ENCODE assay signal across 18 mouse cellular contexts in the genomic region with DNA sequence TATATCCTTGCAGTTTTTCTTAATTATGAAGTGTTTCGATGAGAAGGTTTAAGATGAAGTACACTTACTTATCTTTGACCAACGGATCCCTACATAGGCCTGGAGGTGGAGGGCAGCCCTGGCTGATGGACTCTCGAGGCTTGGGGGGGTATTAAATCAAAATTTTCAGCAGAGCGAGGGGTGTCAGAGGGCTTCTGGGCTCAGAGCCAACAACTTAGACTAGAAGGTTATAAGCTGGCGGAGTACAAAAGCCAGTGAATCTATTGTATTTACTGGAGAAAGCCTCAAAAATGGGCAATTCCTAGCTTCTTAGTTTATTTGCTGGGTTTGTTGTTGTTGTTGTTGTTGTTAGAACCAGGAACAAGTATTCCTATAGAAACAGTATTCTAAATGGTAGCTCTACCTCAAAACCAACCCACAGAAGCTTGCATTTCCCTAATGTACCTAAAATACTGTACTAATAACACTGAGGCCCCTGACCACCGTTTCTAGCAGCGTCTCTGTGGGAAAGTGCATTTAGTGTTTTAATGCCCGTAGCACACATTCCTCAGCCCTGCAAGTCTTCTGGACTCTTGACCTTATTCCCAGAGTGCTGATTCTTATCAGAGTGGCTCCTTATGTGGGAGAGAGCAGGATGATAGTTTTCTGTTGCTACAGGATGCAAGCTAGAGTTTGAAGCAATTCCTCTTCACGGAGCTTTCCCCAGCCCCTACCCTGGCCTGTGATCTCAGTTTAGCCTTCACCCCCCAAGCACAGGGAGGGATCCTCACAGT. TPM values are rescaled to one million over a fixed set of nuclear protein-coding genes. Genes with fewer than 3 reads are reported as not detected.
DNase-seq lines count a peak whose midpoint lies in the region; ATAC-seq and TF ChIP-seq lines count a peak whose summit lies in the region.
"Had no signal": no experiment of that assay in that cellular context is flagged by ENCODE, and none has a peak within 500 bp of the region (broad histone marks: within the 10 kb centered on the region; RNA-seq: fewer than 3 reads in every experiment).

No protein-coding gene starts in this region.

- no peaks in the 10 kb centered on the region for H3K27me3 ChIP-seq in kidney, embryonic 15.5 days
- H3K27me3 ChIP-seq in midbrain, postnatal 0 days (ENCODE audit: insufficient read depth, low read length) = no peaks in the 10 kb centered on the region
- H3K27me3 ChIP-seq in midbrain, embryonic 10.5 days (ENCODE audit: low read depth, poor library complexity, severe bottlenecking) = no peaks in the 10 kb centered on the region
- H3K27me3 ChIP-seq in heart, embryonic 11.5 days (ENCODE audit: control insufficient read depth, insufficient read depth, low read length) = no peaks in the 10 kb centered on the region
- H3K27me3 ChIP-seq: CH12.LX; limb, embryonic 13.5 days; liver, embryonic 15.5 days; stomach, embryonic 15.5 days had no signal

- no peak overlapping the region for H3K9ac ChIP-seq in kidney, embryonic 15.5 days
- no peak overlapping the region for H3K9ac ChIP-seq in midbrain, postnatal 0 days (replicated peaks; ENCODE audit: low read length, poor library complexity, severe bottlenecking)
- no peak overlapping the region for H3K9ac ChIP-seq in heart, embryonic 11.5 days (ENCODE audit: low read depth, low read length)
- H3K9ac ChIP-seq: limb, embryonic 13.5 days; liver, embryonic 15.5 days; stomach, embryonic 15.5 days had no signal

- H3K4me2 ChIP-seq in kidney, embryonic 15.5 days = no peak overlapping the region
- no peak overlapping the region for H3K4me2 ChIP-seq in midbrain, postnatal 0 days (ENCODE audit: low read depth, low read length, poor library complexity, severe bottlenecking)
- no peak overlapping the region for H3K4me2 ChIP-seq in heart, embryonic 11.5 days
- H3K4me2 ChIP-seq: limb, embryonic 13.5 days; liver, embryonic 15.5 days; stomach, embryonic 15.5 days had no signal

- no peak for ATAC-seq in cerebellum, adult (ENCODE audit: insufficient number of reproducible peaks, low FRiP score, low TSS enrichment)
- no peak for ATAC-seq in kidney, embryonic 15.5 days (replicated peaks; ENCODE audit: low FRiP score)
- ATAC-seq in midbrain, postnatal 0 days (ENCODE audit: low FRiP score) = no peak
- no peak for ATAC-seq in heart, embryonic 11.5 days (replicated peaks; ENCODE audit: insufficient number of reproducible peaks, low FRiP score, low TSS enrichment)

- no peak overlapping the region for H3K4me3 ChIP-seq in kidney, embryonic 15.5 days (replicated peaks)
- H3K4me3 ChIP-seq in midbrain, postnatal 0 days (ENCODE audit: low read depth, low read length) = no peak overlapping the region
- no peak overlapping the region for H3K4me3 ChIP-seq in midbrain, embryonic 10.5 days
- no peak overlapping the region for H3K4me3 ChIP-seq in heart, embryonic 11.5 days (ENCODE audit: low read depth, low read length)
- H3K4me3 ChIP-seq: heart, adult 2 months; left cerebral cortex, adult 2 months; limb, embryonic 13.5 days; liver, embryonic 15.5 days; stomach, embryonic 15.5 days had no signal

- H3K36me3 ChIP-seq in kidney, embryonic 15.5 days = no peaks in the 10 kb centered on the region
- H3K36me3 ChIP-seq in midbrain, postnatal 0 days (ENCODE audit: insufficient read depth, low read length) = no peaks in the 10 kb centered on the region
- no peaks in the 10 kb centered on the region for H3K36me3 ChIP-seq in midbrain, embryonic 10.5 days
- H3K36me3 ChIP-seq in heart, embryonic 11.5 days (ENCODE audit: control insufficient read depth, insufficient read depth, low read length) = no peaks in the 10 kb centered on the region
- H3K36me3 ChIP-seq: limb, embryonic 13.5 days; liver, embryonic 15.5 days; stomach, embryonic 15.5 days had no signal

- 0 out of 2 replicates have a peak overlapping the region, but pooled peaks have one; percentile 14 for H3K27ac ChIP-seq in kidney, embryonic 15.5 days
- H3K27ac ChIP-seq in midbrain, postnatal 0 days (ENCODE audit: low read depth, low read length) = no peak overlapping the region
- H3K27ac ChIP-seq in midbrain, embryonic 10.5 days (replicated peaks) = no peak overlapping the region
- H3K27ac ChIP-seq in heart, embryonic 11.5 days (ENCODE audit: low read depth, low read length) = no peak overlapping the region
- H3K27ac ChIP-seq: heart, adult 2 months; left cerebral cortex, adult 2 months; limb, embryonic 13.5 days; liver, embryonic 15.5 days; stomach, embryonic 15.5 days had no signal

- no peaks in the 10 kb centered on the region for H3K9me3 ChIP-seq in kidney, embryonic 15.5 days (replicated peaks)
- no peaks in the 10 kb centered on the region for H3K9me3 ChIP-seq in midbrain, postnatal 0 days (ENCODE audit: low read length)
- H3K9me3 ChIP-seq in midbrain, embryonic 10.5 days (replicated peaks) = no peaks in the 10 kb centered on the region
- no peaks in the 10 kb centered on the region for H3K9me3 ChIP-seq in heart, embryonic 11.5 days (replicated peaks; ENCODE audit: control insufficient read depth, low read length)
- H3K9me3 ChIP-seq: limb, embryonic 13.5 days; liver, embryonic 15.5 days; stomach, embryonic 15.5 days had no signal

- DNase-seq in cerebellum, postnatal 10 days = peak; percentile 54 to 62
- no peak for DNase-seq in kidney, adult 8-10 months
- peak; percentile 27 for DNase-seq in midbrain, postnatal 0 days (ENCODE audit: low spot score)
- no peak for DNase-seq in midbrain, embryonic 10.5 days (ENCODE audit: low spot score)
- no peak for DNase-seq in thymus, adult 18-20 months
- DNase-seq: adrenal gland, adult 2 months; cerebellum, adult 18-20 months; gastrocnemius, postnatal 14 days; heart, adult 2 months; kidney, postnatal 14 days had no signal

- peaks cover 22% of the 10 kb centered on the region; the same call in 1 of the 2 replicates for H3K4me1 ChIP-seq in kidney, embryonic 15.5 days
- no peaks in the 10 kb centered on the region for H3K4me1 ChIP-seq in midbrain, postnatal 0 days (ENCODE audit: insufficient read depth, low read length)
- no peaks in the 10 kb centered on the region for H3K4me1 ChIP-seq in midbrain, embryonic 10.5 days
- no peaks in the 10 kb centered on the region for H3K4me1 ChIP-seq in heart, embryonic 11.5 days (ENCODE audit: control insufficient read depth, insufficient read depth, low read length)

- 37% methylated on average over 9 of the region's 9 CpGs for WGBS in kidney, embryonic 15.5 days
- 54% methylated on average over 9 of the region's 9 CpGs for WGBS in midbrain, postnatal 0 days
- WGBS in midbrain, embryonic 10.5 days = 82% methylated on average over 9 of the region's 9 CpGs
- 45% methylated on average over 9 of the region's 9 CpGs for WGBS in heart, embryonic 11.5 days (ENCODE audit: insufficient replicate concordance)

- TF ChIP-seq CTCF in midbrain, postnatal 0 days (IDR thresholded peaks at IDR 0.05) = no peak

RNA-seq across cellular contexts. Expression of gene Med13, which starts 29.9 kb away (rescaled TPM):
- polyA plus RNA-seq in kidney, embryonic 15.5 days (2015; fragmentation: Nextera tagmentation; extraction: Ambion mirVana) = 8.5 and 10.2 TPM in 2 replicates
- 52.9 and 56.5 TPM in 2 replicates for total RNA-seq in midbrain, postnatal 0 days (2014; rRNA removed)
- polyA plus RNA-seq in midbrain, postnatal 0 days (2015; fragmentation: Nextera tagmentation; extraction: Ambion mirVana) = 4.2 and 5.1 TPM in 2 replicates
- polyA plus RNA-seq in midbrain, embryonic 10.5 days (2016; fragmentation: Nextera tagmentation; extraction: Ambion mirVana) = 6.0 and 7.0 TPM in 2 replicates
- polyA plus RNA-seq in heart, embryonic 11.5 days (2014; fragmentation: Nextera tagmentation; extraction: Ambion mirVana) = 9.6 and 10.3 TPM in 2 replicates

Comparison
In these comparisons a context has a peak if more than half of its experiments do, and no peak if none do; other contexts are left out.
1. DNase-seq: peak in cerebellum, postnatal 10 days (2 of 2) and midbrain, postnatal 0 days (single experiment); none in kidney, adult 8-10 months (0 of 2), midbrain, embryonic 10.5 days (single experiment) and thymus, adult 18-20 months (0 of 2).